ENCODE assay signal across 14 mouse cellular contexts in genomic region chr1:119383916-119384315, GRCm38 (mm10). TPM values are rescaled to one million over a fixed set of nuclear protein-coding genes. Genes with fewer than 3 reads are reported as not detected.
DNase-seq lines count a peak whose midpoint lies in the region; ATAC-seq and TF ChIP-seq lines count a peak whose summit lies in the region.
"Had no signal": no experiment of that assay in that cellular context is flagged by ENCODE, and none has a peak within 500 bp of the region (broad histone marks: within the 10 kb centered on the region; RNA-seq: fewer than 3 reads in every experiment).

No protein-coding gene starts in this region.

- no peaks in the 10 kb centered on the region for H3K9me3 ChIP-seq in heart, embryonic 15.5 days (replicated peaks)
- H3K9me3 ChIP-seq in kidney, embryonic 14.5 days (ENCODE audit: control insufficient read depth, low read length): no peaks in the 10 kb centered on the region
- H3K9me3 ChIP-seq: liver, embryonic 13.5 days had no signal

- peaks cover 9% of the 10 kb centered on the region for H3K4me1 ChIP-seq in heart, embryonic 15.5 days (replicated peaks)
- no peaks in the 10 kb centered on the region; the same call in 1 of the 2 replicates for H3K4me1 ChIP-seq in kidney, embryonic 14.5 days (ENCODE audit: control insufficient read depth, insufficient read depth, low read length)
- H3K4me1 ChIP-seq: liver, embryonic 13.5 days had no signal

- H3K9ac ChIP-seq in heart, embryonic 15.5 days: no peak overlapping the region
- H3K9ac ChIP-seq in kidney, embryonic 14.5 days (ENCODE audit: low read depth, low read length): no peak overlapping the region
- H3K9ac ChIP-seq: liver, embryonic 13.5 days had no signal

- no peak overlapping the region for H3K27ac ChIP-seq in heart, embryonic 15.5 days
- no peak overlapping the region for H3K27ac ChIP-seq in kidney, embryonic 14.5 days (ENCODE audit: low read depth, low read length)
- no peak overlapping the region for H3K27ac ChIP-seq in gastrocnemius, adult 2 months
- H3K27ac ChIP-seq: liver, embryonic 13.5 days; macrophage had no signal

- 0 out of 2 replicates have a peak, but pooled peaks cover 3% of the 10 kb centered on the region for H3K27me3 ChIP-seq in heart, embryonic 15.5 days
- no peaks in the 10 kb centered on the region for H3K27me3 ChIP-seq in kidney, embryonic 14.5 days (ENCODE audit: control insufficient read depth, insufficient read depth, low read length)

- no peak for ATAC-seq in heart, embryonic 15.5 days (replicated peaks; ENCODE audit: insufficient number of reproducible peaks, insufficient read depth, low FRiP score, low read depth)
- ATAC-seq in frontal cortex, adult (ENCODE audit: low TSS enrichment): peak; percentile 41; the same call in 1 of the 2 replicates
- ATAC-seq in kidney, embryonic 14.5 days (ENCODE audit: low FRiP score, low TSS enrichment): no peak
- ATAC-seq: intestine, embryonic 16.5 days had no signal

- TF ChIP-seq CTCF in gastrocnemius, adult 2 months (IDR thresholded peaks at IDR 0.05): no peak

- no peaks in the 10 kb centered on the region for H3K36me3 ChIP-seq in heart, embryonic 15.5 days
- no peaks in the 10 kb centered on the region for H3K36me3 ChIP-seq in kidney, embryonic 14.5 days (ENCODE audit: control insufficient read depth, insufficient read depth, low read length)
- H3K36me3 ChIP-seq: G1E; liver, embryonic 13.5 days had no signal

- 0 out of 2 replicates have a peak overlapping the region, but pooled peaks have one; percentile 4 for H3K4me2 ChIP-seq in heart, embryonic 15.5 days
- H3K4me2 ChIP-seq in kidney, embryonic 14.5 days (replicated peaks; ENCODE audit: low read depth, low read length): no peak overlapping the region
- H3K4me2 ChIP-seq: liver, embryonic 13.5 days had no signal

- WGBS in heart, embryonic 15.5 days: 46% methylated on average over 10 of the region's 10 CpGs
- 78% methylated on average over 10 of the region's 10 CpGs for WGBS in kidney, embryonic 14.5 days

- DNase-seq in heart, adult 11 months: no peak
- peak; percentile 65 to 68 for DNase-seq in layer of hippocampus, postnatal 10 days (ENCODE audit: low spot score in 2 of 2)
- peak; percentile 52 to 63 for DNase-seq in right cerebral cortex, adult 2 months (ENCODE audit: low spot score in 2 of 2)
- no peak for DNase-seq in gastrocnemius, adult 2 months
- no peak for DNase-seq in heart, adult 9 months (ENCODE audit: low spot score in 2 of 2)
- DNase-seq: heart, postnatal 4 days; liver, embryonic 13.5 days had no signal

- H3K4me3 ChIP-seq in heart, embryonic 15.5 days: no peak overlapping the region
- H3K4me3 ChIP-seq in kidney, embryonic 14.5 days (ENCODE audit: low read length): no peak overlapping the region
- H3K4me3 ChIP-seq in gastrocnemius, adult 2 months: no peak overlapping the region
- H3K4me3 ChIP-seq: erythroblast, embryonic 14.5 days; liver, embryonic 13.5 days had no signal

- intact Hi-C loops in gastrocnemius, adult 2 months (cut with DNase I): no loop called here

RNA-seq across cellular contexts. Expression of gene Inhbb, which starts 38.1 kb away (rescaled TPM):
- polyA plus RNA-seq in heart, embryonic 15.5 days (2015; fragmentation: Nextera tagmentation; extraction: Ambion mirVana): 0.48 and 0.62 TPM in 2 replicates
- 10 to 100 TPM; 17.2 to 17.3 TPM for total RNA-seq in layer of hippocampus, postnatal 10 days (2021)
- polyA plus RNA-seq in kidney, embryonic 14.5 days (2014; fragmentation: Nextera tagmentation; extraction: Ambion mirVana): 0.16 TPM in 2 replicates
- total RNA-seq in gastrocnemius, adult 2 months (2021): under 1 TPM; 0.43 to 0.89 TPM
- polyA plus RNA-seq: G1E had no signal

Comparison
In these comparisons a context has a peak if more than half of its experiments do, and no peak if none do; other contexts are left out.
1. DNase-seq: peak in layer of hippocampus, postnatal 10 days (2 of 2) and right cerebral cortex, adult 2 months (2 of 2); none in heart, adult 11 months (single experiment), gastrocnemius, adult 2 months (single experiment) and heart, adult 9 months (0 of 2).
2. RNA of gene Inhbb, which starts 38.1 kb away (total RNA-seq): 17.2 to 17.3 TPM in layer of hippocampus, postnatal 10 days; 0.43 to 0.89 TPM in gastrocnemius, adult 2 months; every median in the first group is over 4 times any median in the second.